Mouse (Mus musculus): ENCODE results near the gene Capn12. TPM values are rescaled to one million over a fixed set of nuclear protein-coding genes. Genes with fewer than 3 reads are reported as not detected.

Gene Capn12
- total and polyA plus RNA-seq, 2 experiments from 2014 or later: 0.53 TPM; not detected in 1

- Histone ChIP-seq H3K36me3 (ENCODE audit: insufficient read depth, low read length) (no peaks in the 10 kb centered on the region), H3K9me3 (ENCODE audit: low read length) (no peaks in the 10 kb centered on the region), H3K4me1 (ENCODE audit: insufficient read depth, low read length) (no peaks in the 10 kb centered on the region), H3K27me3 (ENCODE audit: insufficient read depth, low read length) (no peaks in the 10 kb centered on the region), H3K4me3 (ENCODE audit: low read length) (no peak overlapping the region), H3K4me2 (ENCODE audit: low read depth, low read length) (no peak overlapping the region), H3K27ac (no peak overlapping the region), H3K9ac (replicated peaks; ENCODE audit: low read length) (no peak overlapping the region)
- ATAC-seq (no peak), DNase-seq (ENCODE audit: low spot score) (no peak)
- WGBS: 83% methylated on average over 4 of the region's 4 CpGs
- TF ChIP-seq CTCF (IDR thresholded peaks at IDR 0.05; ENCODE audit: low read depth): no peak
These were observed 30.6 kb upstream of the Capn12 start for GRCm38 (mm10) chr7:28850642-28851041.

GRCm38 (mm10) chr7:28859953-28860352, 21.3 kb upstream of the Capn12 start:
- H3K27ac ChIP-seq: no peak overlapping the region
- no peak for ATAC-seq
- no peak for DNase-seq (ENCODE audit: low spot score)
- no peak overlapping the region for H3K4me3 ChIP-seq (ENCODE audit: low read length)
- H3K36me3 ChIP-seq (ENCODE audit: insufficient read depth, low read length): no peaks in the 10 kb centered on the region
- no peak for TF ChIP-seq CTCF (IDR thresholded peaks at IDR 0.05; ENCODE audit: low read depth)
- no peak overlapping the region for H3K9ac ChIP-seq (replicated peaks; ENCODE audit: low read length)
- 86% methylated on average over 2 of the region's 2 CpGs for WGBS
- H3K4me2 ChIP-seq (ENCODE audit: low read depth, low read length): no peak overlapping the region
- no peaks in the 10 kb centered on the region for H3K27me3 ChIP-seq (ENCODE audit: insufficient read depth, low read length)
- no peaks in the 10 kb centered on the region for H3K9me3 ChIP-seq (ENCODE audit: low read length)
- H3K4me1 ChIP-seq (ENCODE audit: insufficient read depth, low read length): no peaks in the 10 kb centered on the region

GRCm38 (mm10) chr7:28860898-28861297, 20.3 kb upstream of the Capn12 start:
- no peak for DNase-seq (ENCODE audit: low spot score)
- H3K27me3 ChIP-seq (ENCODE audit: insufficient read depth, low read length): no peaks in the 10 kb centered on the region
- no peak overlapping the region for H3K4me2 ChIP-seq (ENCODE audit: low read depth, low read length)
- peak; percentile 21; the same call in 1 of the 2 replicates for TF ChIP-seq CTCF (IDR thresholded peaks at IDR 0.05; ENCODE audit: low read depth)
- H3K4me3 ChIP-seq (ENCODE audit: low read length): no peak overlapping the region
- H3K9ac ChIP-seq (replicated peaks; ENCODE audit: low read length): no peak overlapping the region
- 84% methylated on average over 6 of the region's 6 CpGs for WGBS
- H3K4me1 ChIP-seq (ENCODE audit: insufficient read depth, low read length): no peaks in the 10 kb centered on the region
- H3K36me3 ChIP-seq (ENCODE audit: insufficient read depth, low read length): no peaks in the 10 kb centered on the region
- no peak overlapping the region for H3K27ac ChIP-seq
- no peaks in the 10 kb centered on the region for H3K9me3 ChIP-seq (ENCODE audit: low read length)
- no peak for ATAC-seq

DNA sequence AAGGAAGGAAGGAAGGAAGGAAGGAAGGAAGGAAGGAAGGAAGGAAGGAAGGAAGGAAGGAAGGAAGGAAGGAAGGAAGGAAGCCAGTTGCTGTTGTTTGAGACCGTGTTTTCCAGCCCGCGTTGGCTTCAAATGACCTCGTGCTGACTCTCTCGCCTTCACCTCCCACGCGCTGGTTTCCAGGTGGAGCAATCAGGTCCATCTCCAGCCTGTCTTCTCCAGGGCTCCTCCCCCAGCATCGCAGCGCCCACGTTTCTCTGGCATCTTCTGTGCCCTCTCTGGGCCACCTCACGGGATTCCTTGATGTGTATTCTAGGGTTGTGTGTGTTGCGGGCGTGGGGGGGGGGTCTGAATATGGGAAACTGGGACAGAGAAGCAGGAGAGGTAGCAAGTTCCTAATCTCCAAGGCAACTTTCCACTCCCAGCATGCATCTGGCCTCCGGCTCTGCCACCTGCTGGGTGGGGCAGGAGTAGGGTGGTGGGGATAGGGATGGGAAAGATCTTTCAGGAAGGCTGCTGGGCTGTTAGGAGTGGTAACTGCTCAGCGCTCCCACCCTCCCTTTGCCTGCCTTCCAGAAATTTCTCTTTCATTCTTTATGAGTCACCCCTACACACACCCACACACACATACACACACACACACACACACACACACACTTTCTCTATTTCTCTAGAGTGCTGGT, 18.3 kb upstream of the Capn12 start:
- ATAC-seq (no peak), DNase-seq (ENCODE audit: low spot score) (no peak)
- no peak overlapping the region for H3K27ac ChIP-seq
- H3K4me3 ChIP-seq (ENCODE audit: low read length): no peak overlapping the region
- no peaks in the 10 kb centered on the region for H3K27me3 ChIP-seq (ENCODE audit: insufficient read depth, low read length)
- no peak for TF ChIP-seq CTCF (IDR thresholded peaks at IDR 0.05; ENCODE audit: low read depth)
- no peaks in the 10 kb centered on the region for H3K4me1 ChIP-seq (ENCODE audit: insufficient read depth, low read length)
- WGBS: 79% methylated on average over 15 of the region's 15 CpGs
- no peak overlapping the region for H3K9ac ChIP-seq (replicated peaks; ENCODE audit: low read length)
- H3K9me3 ChIP-seq (ENCODE audit: low read length): no peaks in the 10 kb centered on the region
- H3K4me2 ChIP-seq (ENCODE audit: low read depth, low read length): no peak overlapping the region
- no peaks in the 10 kb centered on the region for H3K36me3 ChIP-seq (ENCODE audit: insufficient read depth, low read length)

- H3K4me2 ChIP-seq (ENCODE audit: low read depth, low read length): no peak within 1 kb of the TSS
- H3K27ac ChIP-seq: no peak within 1 kb of the TSS
- H3K9ac ChIP-seq (replicated peaks; ENCODE audit: low read length): no peak within 1 kb of the TSS
- H3K4me3 ChIP-seq (ENCODE audit: low read length): no peak within 1 kb of the TSS
- H3K4me1 ChIP-seq (ENCODE audit: insufficient read depth, low read length): no peaks in the 10 kb centered on the region
- H3K9me3 ChIP-seq (ENCODE audit: low read length): no peaks in the 10 kb centered on the region
- TF ChIP-seq CTCF (IDR thresholded peaks at IDR 0.05; ENCODE audit: low read depth): no peak
- DNase-seq (ENCODE audit: low spot score): no peak
- H3K27me3 ChIP-seq (ENCODE audit: insufficient read depth, low read length): no peaks in the 10 kb centered on the region
- 82% methylated on average over 6 of the region's 6 CpGs for WGBS
- H3K36me3 ChIP-seq (ENCODE audit: insufficient read depth, low read length): no peaks in the 10 kb centered on the region
- ATAC-seq: no peak
These were observed 17.7 kb upstream of the Capn12 start, which contains the start of gene Lgals7 for GRCm38 (mm10) chr7:28863540-28863939. Gene Lgals7 (plus strand): TSS chr7:28863853.

DNA sequence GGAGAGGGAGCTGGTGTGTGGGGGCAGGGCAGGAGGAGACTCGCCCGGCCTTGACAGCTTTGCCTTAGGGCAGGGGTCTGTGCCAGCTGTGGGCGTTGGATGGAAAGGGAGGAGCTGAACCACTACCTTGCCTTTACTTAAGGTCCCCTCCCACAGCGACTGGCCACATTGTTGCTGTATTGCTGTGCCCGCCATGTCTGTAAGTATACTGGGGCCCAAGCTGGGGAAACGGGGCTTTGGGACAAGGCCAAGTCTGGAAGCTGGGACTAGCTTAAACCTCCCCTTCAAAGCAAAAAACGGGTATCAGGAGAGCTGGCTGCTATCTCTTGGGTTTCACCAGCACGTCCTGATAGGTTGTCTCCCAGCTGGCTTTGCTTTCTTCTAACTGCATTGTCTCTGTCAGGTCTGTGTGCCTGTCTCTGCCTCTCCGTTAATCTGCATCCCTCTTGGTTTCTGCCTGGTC, 16.9 kb upstream of the Capn12 start:
- Histone ChIP-seq H3K4me3 (ENCODE audit: low read length) (no peak overlapping the region), H3K36me3 (ENCODE audit: insufficient read depth, low read length) (no peaks in the 10 kb centered on the region), H3K4me2 (ENCODE audit: low read depth, low read length) (no peak overlapping the region), H3K9ac (replicated peaks; ENCODE audit: low read length) (no peak overlapping the region), H3K27ac (no peak overlapping the region), H3K4me1 (ENCODE audit: insufficient read depth, low read length) (no peaks in the 10 kb centered on the region), H3K9me3 (ENCODE audit: low read length) (no peaks in the 10 kb centered on the region), H3K27me3 (ENCODE audit: insufficient read depth, low read length) (no peaks in the 10 kb centered on the region)
- 23% methylated on average over 9 of the region's 9 CpGs for WGBS
- DNase-seq (ENCODE audit: low spot score) (no peak), ATAC-seq (no peak)
- TF ChIP-seq CTCF (IDR thresholded peaks at IDR 0.05; ENCODE audit: low read depth): no peak

Data from hindbrain, postnatal 0 days (tissue).